Mouse (Mus musculus) T-cell, adult 2 months (primary cell): ENCODE measurements at regions not wholly inside any gene's neighbourhood (a gene's known extent, or its start where the extent isn't known, plus 50 kb on each side); places are given as distances from the start of the nearest gene placed in this dataset.

Source experiments
- DNase-seq: peaks from one replicate; pipeline ENCODE4 v3.0.0; 2022; ENCODE audit warnings: low spot score

- no peak for DNase-seq
These were observed 93.0 kb upstream of the Npas2 start for GRCm38 (mm10) chr1:39100492-39100891.

GRCm38 (mm10) chr1:39102126-39102905 is 91.2 kb upstream of the Npas2 start:
- DNase-seq: peak; percentile 56

DNA sequence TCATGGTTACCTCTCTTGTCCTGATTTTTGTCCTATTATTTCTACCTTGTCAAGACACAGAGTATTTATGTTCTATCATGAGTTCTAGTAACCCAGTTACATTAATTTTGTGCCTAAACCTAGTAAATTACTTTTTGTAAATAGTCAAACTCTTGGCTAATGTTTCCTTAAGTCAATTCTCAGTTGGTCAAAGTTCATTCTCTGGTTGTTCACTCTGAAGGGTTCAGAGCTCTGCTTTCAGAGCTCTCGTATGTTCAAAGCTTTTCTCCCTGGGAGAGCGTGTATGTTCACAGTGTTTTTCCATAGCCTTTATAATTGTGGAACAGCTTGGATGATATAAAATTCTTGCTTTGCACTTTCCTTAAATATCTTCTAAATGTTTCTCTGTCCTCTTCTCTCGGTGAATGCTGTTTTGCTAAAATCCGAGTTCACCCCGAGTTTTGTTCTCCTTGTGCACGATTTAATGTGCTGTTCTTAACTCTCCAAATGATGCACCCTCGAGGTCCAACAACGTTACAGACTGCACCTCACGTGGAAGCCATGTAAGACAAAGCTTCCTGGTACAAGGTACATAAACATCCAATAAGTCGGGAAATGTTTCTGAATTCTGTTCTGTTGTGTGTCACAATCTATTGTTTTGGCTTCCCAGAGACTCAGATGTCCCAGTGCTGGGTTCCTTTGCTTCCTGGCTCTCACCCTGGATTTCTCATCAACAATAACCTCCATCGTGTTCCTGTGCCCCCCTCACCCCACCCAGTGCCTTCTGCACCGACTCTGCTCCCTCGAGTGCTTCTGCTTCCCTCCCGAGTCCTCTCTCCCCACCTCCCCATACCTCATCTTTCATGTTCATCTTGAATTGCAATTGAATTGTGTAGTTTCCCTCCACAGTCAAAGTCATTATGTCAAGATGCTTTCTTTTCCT is 90.3 kb upstream of the Npas2 start:
- no peak for DNase-seq

DNA sequence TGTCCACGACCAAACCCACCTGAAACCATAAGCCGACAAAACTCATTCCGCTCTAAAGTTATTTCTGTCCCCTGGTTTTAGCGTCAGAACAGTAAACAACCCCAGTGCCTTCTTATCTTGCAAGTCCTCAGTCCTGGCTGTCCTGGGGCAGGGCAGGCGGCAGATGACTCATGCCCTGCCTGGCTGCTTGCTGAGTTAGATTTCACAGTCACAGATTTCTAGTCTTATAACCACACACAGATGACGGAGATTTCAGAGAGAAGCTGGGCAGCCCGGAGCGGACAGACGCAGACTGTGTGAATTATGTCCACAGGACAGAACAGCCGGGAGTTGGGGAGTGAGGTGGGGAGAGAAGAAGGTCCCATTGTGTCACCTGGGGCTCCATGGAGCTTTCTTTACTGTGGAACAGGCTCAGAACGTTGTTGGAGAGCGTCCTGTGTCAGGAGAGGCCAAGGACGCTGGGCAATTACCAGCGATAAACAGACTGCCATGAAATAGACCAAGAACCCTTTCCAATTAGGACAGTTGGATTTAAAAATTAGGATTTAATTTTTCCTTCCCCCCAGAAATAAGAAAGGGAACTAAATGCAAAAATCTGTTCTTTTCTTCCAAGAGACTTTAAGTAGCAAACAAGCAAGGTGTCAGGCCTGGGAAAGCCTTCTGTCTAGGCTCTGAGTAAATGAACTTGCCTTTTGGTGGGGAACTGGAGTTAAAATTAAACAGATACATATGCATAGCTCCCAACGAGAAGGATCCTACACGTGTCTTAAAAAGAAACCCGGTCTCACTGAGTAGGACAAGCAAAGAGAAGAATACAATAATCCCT is 87.8 kb upstream of the Npas2 start:
- DNase-seq: peak; percentile 46

- DNase-seq: no peak
These were observed 87.2 kb upstream of the Npas2 start for GRCm38 (mm10) chr1:39106372-39106643.

DNA sequence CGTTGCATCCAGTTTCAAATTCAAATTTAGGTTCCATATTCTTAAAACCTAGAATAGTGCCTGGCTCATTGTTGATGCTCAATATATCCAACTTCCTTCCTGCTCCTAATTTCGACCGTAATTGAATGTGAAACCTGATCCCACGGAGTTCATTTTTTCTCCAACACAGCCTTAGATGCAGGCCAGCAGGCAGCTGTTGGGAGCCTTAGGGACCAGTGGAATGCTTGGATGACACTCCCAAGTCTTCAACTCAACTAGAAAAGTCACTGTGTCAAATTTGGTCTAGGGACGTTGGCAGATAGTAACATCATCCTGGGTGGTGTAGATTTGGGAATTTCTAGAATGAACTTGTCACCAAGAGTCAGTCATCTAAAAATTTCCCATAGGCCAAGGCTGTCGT is 86.9 kb upstream of the Npas2 start:
- no peak for DNase-seq

DNA sequence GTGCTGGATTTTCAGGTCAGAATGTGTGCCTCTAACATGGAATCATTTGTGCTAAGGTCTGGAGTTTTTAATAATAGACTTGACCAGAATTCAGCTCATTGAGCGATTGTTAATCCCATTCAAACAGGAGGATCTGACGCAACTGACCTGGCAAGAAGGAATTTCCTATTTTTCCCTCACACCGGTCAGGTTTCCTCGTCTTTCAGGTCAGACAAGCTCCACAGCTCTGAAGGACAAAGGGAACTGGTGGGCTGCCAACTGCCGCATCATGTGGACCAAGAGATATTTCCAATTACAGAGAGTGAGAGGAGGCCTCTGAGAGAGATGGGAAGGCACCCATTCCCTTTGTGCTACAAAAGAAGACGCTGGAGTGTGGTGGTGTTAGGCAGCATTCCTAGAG is 77.2 kb upstream of the Npas2 start:
- no peak for DNase-seq

- no peak for DNase-seq
These were observed 71.1 kb upstream of the Npas2 start for GRCm38 (mm10) chr1:39122316-39123015.

DNA sequence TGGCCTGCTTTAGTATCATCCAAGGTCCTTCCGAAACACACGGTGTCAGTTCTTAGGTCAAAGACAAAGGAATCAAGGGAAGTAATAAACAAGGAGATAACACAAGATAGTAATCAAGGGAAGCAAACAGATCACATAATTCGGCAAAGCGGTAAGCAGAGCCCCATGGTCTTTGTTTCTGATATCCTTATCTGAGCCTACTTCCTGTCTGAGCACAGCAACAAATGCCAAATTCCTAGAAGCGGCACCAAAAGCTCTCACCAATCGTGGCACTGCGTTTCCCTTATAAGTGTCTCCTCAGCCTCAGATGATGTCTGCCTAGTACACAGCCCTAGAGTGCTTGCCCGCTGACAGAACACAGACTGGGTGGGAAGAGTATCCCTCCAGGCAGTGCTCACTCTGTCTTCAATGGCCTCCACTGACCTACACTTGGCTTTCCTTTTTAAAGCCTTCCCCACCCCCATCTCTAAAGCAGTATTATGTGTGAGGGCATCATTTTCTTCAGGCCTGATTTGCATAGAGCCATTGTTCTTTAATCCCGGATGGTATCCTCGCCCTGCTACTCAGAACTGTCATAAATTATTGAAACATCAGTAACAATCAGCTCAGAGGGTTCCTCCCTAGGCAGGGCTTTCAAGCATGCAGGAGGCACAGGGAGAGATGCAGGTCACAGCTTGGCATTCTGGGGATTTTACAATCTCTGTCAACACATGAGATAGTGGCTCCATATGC is 70.3 kb upstream of the Npas2 start:
- DNase-seq: no peak

GRCm38 (mm10) chr1:39123813-39124146 is 69.8 kb upstream of the Npas2 start:
- no peak for DNase-seq

GRCm38 (mm10) chr1:39134521-39134920 is 59.0 kb upstream of the Npas2 start:
- no peak for DNase-seq

DNA sequence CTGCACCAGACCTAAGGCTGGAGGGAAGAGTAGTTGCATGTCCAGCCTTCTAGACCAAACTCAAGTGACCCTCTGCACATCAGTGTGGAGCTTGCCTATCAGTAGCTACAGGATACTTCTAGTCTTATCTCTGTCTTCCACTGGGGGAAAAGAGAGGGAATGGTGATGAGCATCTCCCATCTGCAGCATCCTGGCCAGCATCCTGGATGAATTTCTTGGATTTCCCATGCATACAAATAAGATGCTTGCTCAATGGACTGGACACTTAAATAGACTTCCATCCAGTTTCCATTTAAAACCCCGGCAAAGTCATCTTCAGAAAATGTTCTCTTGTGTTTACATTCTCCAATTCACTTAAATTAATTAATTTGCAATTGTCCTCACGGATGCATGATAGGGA is 50.5 kb upstream of the Npas2 start:
- no peak for DNase-seq

DNA sequence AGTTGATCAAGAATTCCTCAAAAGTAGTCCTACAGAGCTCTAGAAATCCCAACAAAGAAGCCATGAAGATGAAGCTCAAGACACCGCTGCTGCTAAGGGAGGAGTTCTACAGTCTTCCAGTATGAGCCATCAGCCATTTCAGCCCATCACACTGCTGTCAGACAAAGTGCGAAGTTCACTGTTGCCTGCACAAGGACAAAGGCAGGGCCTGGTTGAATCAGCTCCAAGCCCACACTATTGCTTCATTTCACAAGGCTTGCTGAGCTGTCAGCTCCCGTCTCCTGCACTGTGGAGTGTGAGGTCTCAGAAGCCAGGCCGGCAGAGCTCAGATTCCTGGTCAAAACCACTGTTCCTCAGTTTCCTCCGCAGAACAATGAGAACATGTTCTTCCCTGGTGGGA is 49.9 kb upstream of the Npas2 start:
- no peak for DNase-seq
